Mouse (Mus musculus) kidney, embryonic 14.5 days (tissue): ENCODE measurements around the gene Slc4a11. TPM values are rescaled to one million over a fixed set of nuclear protein-coding genes. Genes with fewer than 3 reads are reported as not detected.

Source experiments
- ATAC-seq: fragments of 200-750 bp; cut with Nextera tagmentation; 2 replicates; pipeline ENCODE4 v1.8.0; 2017; ENCODE audit warnings: moderate number of reproducible peaks, mild to moderate bottlenecking, moderate TSS enrichment, moderate library complexity; ENCODE audit not compliant: low FRiP score, low TSS enrichment
- H3K27ac ChIP-seq: fragments of 300-500 bp; sonication (generic); 2 replicates; pipeline ENCODE4 v1.5.1; 2014; ENCODE audit warnings: low read depth, mild to moderate bottlenecking, low read length, moderate library complexity, mixed read lengths
- H3K27me3 ChIP-seq: fragments of 300-500 bp; sonication (generic); 2 replicates; pipeline ENCODE4 v1.6.1; 2014; ENCODE audit warnings: mild to moderate bottlenecking, low read length; ENCODE audit not compliant: control insufficient read depth, insufficient read depth
- H3K36me3 ChIP-seq: fragments of 300-500 bp; sonication (generic); 2 replicates; pipeline ENCODE4 v1.6.1; 2014; ENCODE audit warnings: low read length, mixed read lengths; ENCODE audit not compliant: control insufficient read depth, insufficient read depth
- H3K4me1 ChIP-seq: fragments of 300-500 bp; sonication (generic); 2 replicates; pipeline ENCODE4 v1.6.1; 2014; ENCODE audit warnings: low read length, mixed read lengths; ENCODE audit not compliant: control insufficient read depth, insufficient read depth
- H3K4me2 ChIP-seq: fragments of 300-500 bp; sonication (generic); replicated peaks from 2 replicates; pipeline ENCODE4 v1.6.1; 2014; ENCODE audit warnings: low read depth, mild to moderate bottlenecking, low read length
- H3K4me3 ChIP-seq: fragments of 300-500 bp; sonication (generic); 2 replicates; pipeline ENCODE4 v1.5.1; 2014; ENCODE audit warnings: mild to moderate bottlenecking, low read length
- H3K9ac ChIP-seq: fragments of 300-500 bp; sonication (generic); 2 replicates; pipeline ENCODE4 v1.6.1; 2014; ENCODE audit warnings: low read depth, mild to moderate bottlenecking, low read length, moderate library complexity
- H3K9me3 ChIP-seq: fragments of 300-500 bp; sonication (generic); 2 replicates; pipeline ENCODE4 v1.6.1; 2016; ENCODE audit warnings: low read length; ENCODE audit not compliant: control insufficient read depth
- WGBS: fragments of 180-500 bp; shearing (Covaris S2); extraction: QIAGEN DNeasy Blood & Tissue Kit; methylation state at CpG from one replicate; pipeline ENCODE4 v1.1.7; 2014; 5-methylcytosine and 5-hydroxymethylcytosine counted together
- polyA plus RNA-seq: library from polyadenylated mRNA; unstranded; fragments of >200 nt; fragmentation: Nextera tagmentation; extraction: Ambion mirVana; gene quantifications from 2 replicates; pipeline ENCODE4 v1.2.1, GENCODE M21; 2014

Slc4a11 gene
- polyA plus RNA-seq, 1 experiment from 2014 or later = 1.6 TPM

GRCm38 (mm10) chr2:130642684-130643369 is 54.5 kb downstream of the Slc4a11 start, which contains the start of gene Lzts3:
Gene Lzts3 (minus strand): TSS chr2:130642803.
- Histone ChIP-seq H3K9me3 (no peaks in the 10 kb centered on the region), H3K4me2 (peak within 1 kb of the TSS; percentile 78), H3K36me3 (no peaks in the 10 kb centered on the region), H3K4me1 (peaks cover 3% of the 10 kb centered on the region; the same call in 1 of the 2 replicates), H3K4me3 (peak within 1 kb of the TSS; percentile 71), H3K27ac (no peak within 1 kb of the TSS), H3K9ac (peak within 1 kb of the TSS; percentile 78), H3K27me3 (peaks cover under 1% of the 10 kb centered on the region; the same call in 1 of the 2 replicates)
- ATAC-seq = peak; percentile 96
- WGBS = 3% methylated on average over 35 of the region's 40 CpGs

DNA sequence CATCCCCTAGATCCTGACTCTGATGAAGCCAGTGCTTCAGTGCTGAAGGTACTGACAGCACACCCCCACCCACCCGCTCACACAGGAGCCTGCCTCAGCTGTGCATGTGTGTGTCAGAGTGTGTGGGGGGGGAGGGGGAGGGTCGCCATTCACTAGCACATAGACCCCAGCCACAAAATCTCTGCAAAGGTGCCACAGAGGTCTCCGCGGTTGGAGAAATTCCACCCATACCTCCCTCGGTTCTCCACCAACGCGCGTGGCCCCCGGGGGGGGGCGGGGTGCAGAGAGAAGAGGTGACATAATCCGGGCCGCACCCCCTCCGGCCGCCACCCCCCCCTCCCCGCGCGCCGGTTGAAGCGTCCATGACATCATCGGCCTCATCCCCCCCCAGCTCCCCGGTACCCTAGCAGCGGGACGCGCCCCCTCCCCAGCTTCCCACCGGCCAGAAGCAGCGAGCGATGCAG is 55.1 kb downstream of the Slc4a11 start:
- under 1% methylated on average over 17 of the region's 27 CpGs for WGBS
- Histone ChIP-seq H3K36me3 (no peaks in the 10 kb centered on the region), H3K9ac (peak overlapping the region; percentile 78), H3K27ac (no peak overlapping the region), H3K4me3 (peak overlapping the region; percentile 71), H3K4me2 (peak overlapping the region; percentile 78), H3K27me3 (peaks cover 7% of the 10 kb centered on the region; the same call in 1 of the 2 replicates), H3K4me1 (peaks cover 3% of the 10 kb centered on the region; the same call in 1 of the 2 replicates), H3K9me3 (no peaks in the 10 kb centered on the region)
- ATAC-seq = peak; percentile 55

DNA sequence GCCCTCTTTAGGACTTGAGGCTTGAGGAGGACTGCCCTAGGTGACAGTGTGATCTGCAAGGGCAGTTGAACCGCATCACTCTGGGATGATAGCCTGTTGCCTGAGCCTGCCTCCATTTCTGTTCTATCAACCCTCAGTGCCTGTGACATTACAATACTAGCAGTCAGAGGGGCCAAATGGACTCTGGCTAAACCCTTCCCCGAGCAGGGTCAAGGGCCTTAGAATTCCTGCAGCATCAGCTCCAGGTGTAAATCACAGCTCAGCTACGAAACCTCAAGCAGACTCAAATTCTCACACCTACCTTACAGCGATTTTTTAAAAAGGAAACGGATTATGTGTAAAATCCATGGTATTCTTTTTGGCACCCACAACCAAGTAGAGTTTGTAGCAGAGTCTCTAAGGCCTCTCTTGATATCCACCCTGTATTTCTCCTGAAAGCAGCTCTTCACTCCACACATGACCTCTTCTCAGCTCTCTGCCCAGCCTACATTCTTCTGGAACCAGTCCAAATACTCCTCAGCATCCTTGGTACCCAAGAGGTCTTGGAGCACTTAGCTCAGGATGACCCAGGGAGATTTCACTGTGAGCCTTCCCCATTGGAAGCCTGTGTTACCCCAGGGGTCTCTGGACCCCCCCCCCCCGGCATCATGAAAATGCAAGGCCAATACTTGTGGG is 55.8 kb downstream of the Slc4a11 start:
- Histone ChIP-seq H3K4me1 (peaks cover 3% of the 10 kb centered on the region; the same call in 1 of the 2 replicates), H3K27me3 (peaks cover 14% of the 10 kb centered on the region; the same call in 1 of the 2 replicates), H3K4me3 (peak overlapping the region; percentile 71), H3K27ac (no peak overlapping the region), H3K9ac (0 out of 2 replicates have a peak overlapping the region, but pooled peaks have one; percentile 78), H3K9me3 (no peaks in the 10 kb centered on the region), H3K36me3 (no peaks in the 10 kb centered on the region), H3K4me2 (peak overlapping the region; percentile 78)
- WGBS = 53% methylated on average over 6 of the region's 6 CpGs
- ATAC-seq = no peak

DNA sequence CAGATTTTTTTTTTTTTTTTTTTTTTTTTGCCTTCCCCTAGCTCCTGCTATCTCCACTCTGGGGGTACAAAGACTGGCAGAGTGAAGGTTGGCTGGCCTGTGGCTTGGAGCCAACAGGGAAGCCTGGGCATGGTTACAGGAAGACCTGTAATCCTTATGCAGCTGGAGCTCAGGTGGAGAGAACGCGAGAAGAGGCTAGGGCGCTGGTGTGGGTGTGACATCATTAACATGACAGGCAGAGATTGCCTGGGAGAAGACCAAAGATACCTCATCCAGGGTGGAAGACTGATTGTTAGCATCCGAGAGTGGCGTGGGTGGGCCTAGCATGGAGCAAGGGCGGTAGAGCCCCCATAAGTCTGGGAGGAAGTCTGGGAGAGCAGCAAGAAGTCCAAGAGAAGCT is 58.0 kb downstream of the Slc4a11 start:
- peaks cover 35% of the 10 kb centered on the region for H3K27me3 ChIP-seq
- peaks cover 22% of the 10 kb centered on the region for H3K4me1 ChIP-seq
- H3K9ac ChIP-seq = no peak overlapping the region
- H3K4me2 ChIP-seq = no peak overlapping the region
- no peaks in the 10 kb centered on the region for H3K36me3 ChIP-seq
- no peak for ATAC-seq
- no peak overlapping the region for H3K27ac ChIP-seq
- 81% methylated on average over 6 of the region's 6 CpGs for WGBS
- no peak overlapping the region for H3K4me3 ChIP-seq
- no peaks in the 10 kb centered on the region for H3K9me3 ChIP-seq

- Histone ChIP-seq H3K4me3 (peak overlapping the region; percentile 21; the same call in 1 of the 2 replicates), H3K36me3 (no peaks in the 10 kb centered on the region), H3K27ac (peak overlapping the region; percentile 76), H3K4me2 (peak overlapping the region; percentile 34), H3K27me3 (peaks cover 42% of the 10 kb centered on the region), H3K9ac (peak overlapping the region; percentile 42; the same call in 1 of the 2 replicates), H3K4me1 (peaks cover 24% of the 10 kb centered on the region), H3K9me3 (no peaks in the 10 kb centered on the region)
- peak; percentile 6; the same call in 1 of the 2 replicates for ATAC-seq
- 22% methylated on average over 16 of the region's 16 CpGs for WGBS
These were observed 59.2 kb downstream of the Slc4a11 start for GRCm38 (mm10) chr2:130638101-130638611.

- Histone ChIP-seq H3K4me3 (peak overlapping the region; percentile 8), H3K9me3 (no peaks in the 10 kb centered on the region), H3K27me3 (peaks cover 42% of the 10 kb centered on the region), H3K4me1 (peaks cover 21% of the 10 kb centered on the region), H3K9ac (peak overlapping the region; percentile 29), H3K27ac (no peak overlapping the region), H3K36me3 (no peaks in the 10 kb centered on the region), H3K4me2 (peak overlapping the region; percentile 81)
- 13% methylated on average over 21 of the region's 21 CpGs for WGBS
- ATAC-seq = no peak
These were observed 61.5 kb downstream of the Slc4a11 start for GRCm38 (mm10) chr2:130635847-130636246.

- Histone ChIP-seq H3K9ac (peak overlapping the region; percentile 50), H3K27ac (no peak overlapping the region), H3K4me3 (peak overlapping the region; percentile 36), H3K36me3 (no peaks in the 10 kb centered on the region), H3K4me2 (peak overlapping the region; percentile 81), H3K4me1 (peaks cover 21% of the 10 kb centered on the region), H3K27me3 (peaks cover 42% of the 10 kb centered on the region), H3K9me3 (no peaks in the 10 kb centered on the region)
- peak; percentile 66 for ATAC-seq
- WGBS = 1% methylated on average over 38 of the region's 38 CpGs
These were observed 62.4 kb downstream of the Slc4a11 start for GRCm38 (mm10) chr2:130634739-130635411.
